Mouse (Mus musculus): ENCODE results near the gene Osbpl10. TPM values are rescaled to one million over a fixed set of nuclear protein-coding genes. Genes with fewer than 3 reads are reported as not detected.
A peak's percentile ranks its signal among the peaks of the same experiment; 100 is the strongest.

Gene Osbpl10
- polyA plus RNA-seq, 1 experiment: 27.5 TPM

DNA sequence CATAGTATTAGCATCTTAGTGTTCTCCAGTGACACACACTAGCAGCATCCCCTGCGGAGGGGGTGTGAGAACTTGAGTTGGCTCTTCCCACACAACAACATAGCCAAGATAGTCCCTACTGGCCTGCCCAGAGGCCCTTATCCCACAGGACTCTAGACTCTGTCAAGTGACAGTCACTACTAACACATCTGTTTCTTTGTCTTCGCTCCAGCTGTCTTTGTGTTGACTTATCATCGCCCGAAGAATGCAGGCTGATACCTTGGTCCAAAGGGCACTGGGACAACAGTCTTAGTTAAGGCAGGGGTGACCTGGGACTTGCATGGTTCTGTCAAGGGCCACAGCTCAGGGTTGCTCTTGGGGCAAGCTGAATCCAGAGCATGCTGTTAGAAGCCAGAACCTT lies 16.9 kb downstream of the Osbpl10 start:
- Histone ChIP-seq H3K36me3 (ENCODE audit: control insufficient read depth, insufficient read depth, low read length) (0 out of 2 replicates have a peak, but pooled peaks cover 1% of the 10 kb centered on the region), H3K4me3 (ENCODE audit: low read depth, low read length) (no peak overlapping the region), H3K27me3 (ENCODE audit: control insufficient read depth, insufficient read depth, low read length) (no peaks in the 10 kb centered on the region), H3K27ac (ENCODE audit: insufficient read depth, low read depth, low read length) (no peak overlapping the region), H3K4me1 (ENCODE audit: control insufficient read depth, insufficient read depth, insufficient read length, low read length) (peaks cover 26% of the 10 kb centered on the region)
- WGBS: 32% methylated on average over 4 of the region's 4 CpGs
- no peak for TF ChIP-seq POLR2A (IDR thresholded peaks at IDR 0.05; ENCODE audit: low read depth, low read length)
- no peak for TF ChIP-seq CTCF (IDR thresholded peaks at IDR 0.05; ENCODE audit: extremely low read depth, insufficient read length, insufficient replicate concordance, low read depth, low read length)

DNA sequence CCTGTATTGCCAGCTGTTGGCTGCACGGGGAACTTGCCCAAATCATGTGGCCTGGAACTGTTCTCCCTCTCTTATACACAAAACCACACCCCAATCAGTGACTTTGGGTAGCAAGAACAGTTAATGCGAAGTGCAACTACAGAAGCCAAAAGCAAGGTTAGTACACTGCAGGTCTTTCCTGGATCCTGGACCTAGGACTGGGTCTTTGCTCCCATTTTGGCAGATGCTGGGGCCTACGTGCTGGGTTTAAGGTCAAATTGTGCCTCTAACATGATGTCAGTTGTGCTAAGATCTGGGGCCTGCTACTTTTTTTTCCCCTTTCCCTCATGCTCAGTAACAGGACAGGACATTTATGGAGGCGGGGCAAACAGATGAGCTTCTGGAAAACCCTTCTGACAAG lies 17.3 kb downstream of the Osbpl10 start:
- H3K4me1 ChIP-seq (ENCODE audit: control insufficient read depth, insufficient read depth, insufficient read length, low read length): peaks cover 26% of the 10 kb centered on the region
- TF ChIP-seq CTCF (IDR thresholded peaks at IDR 0.05; ENCODE audit: extremely low read depth, insufficient read length, insufficient replicate concordance, low read depth, low read length) (no peak), POLR2A (IDR thresholded peaks at IDR 0.05; ENCODE audit: low read depth, low read length) (no peak)
- H3K4me3 ChIP-seq (ENCODE audit: low read depth, low read length): no peak overlapping the region
- H3K27ac ChIP-seq (ENCODE audit: insufficient read depth, low read depth, low read length): no peak overlapping the region
- 0 out of 2 replicates have a peak, but pooled peaks cover 1% of the 10 kb centered on the region for H3K36me3 ChIP-seq (ENCODE audit: control insufficient read depth, insufficient read depth, low read length)
- H3K27me3 ChIP-seq (ENCODE audit: control insufficient read depth, insufficient read depth, low read length): no peaks in the 10 kb centered on the region
- 77% methylated on average over 4 of the region's 4 CpGs for WGBS

DNA sequence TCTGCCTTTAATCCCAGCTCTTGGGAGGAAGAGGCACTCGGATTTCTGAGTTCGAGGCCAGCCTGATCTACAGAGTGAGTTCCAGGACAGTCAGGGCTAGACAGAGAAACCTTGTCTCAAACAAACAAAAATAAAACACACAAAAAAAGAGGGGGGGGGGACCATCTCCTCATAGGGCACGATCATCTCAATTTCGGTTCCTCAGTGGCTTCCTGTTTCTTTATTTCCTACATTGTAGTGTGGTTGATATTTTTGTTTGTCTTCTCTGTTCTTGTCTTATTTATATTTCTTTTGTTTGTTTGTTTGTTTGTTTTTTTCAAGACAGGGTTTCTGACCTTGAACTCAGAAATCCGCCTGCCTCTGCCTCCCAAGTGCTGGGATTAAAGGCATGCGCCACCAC lies 18.1 kb downstream of the Osbpl10 start:
- 92% methylated on average over 6 of the region's 6 CpGs for WGBS
- Histone ChIP-seq H3K36me3 (ENCODE audit: control insufficient read depth, insufficient read depth, low read length) (0 out of 2 replicates have a peak, but pooled peaks cover 1% of the 10 kb centered on the region), H3K27ac (ENCODE audit: insufficient read depth, low read depth, low read length) (no peak overlapping the region), H3K4me1 (ENCODE audit: control insufficient read depth, insufficient read depth, insufficient read length, low read length) (peaks cover 26% of the 10 kb centered on the region), H3K27me3 (ENCODE audit: control insufficient read depth, insufficient read depth, low read length) (no peaks in the 10 kb centered on the region), H3K4me3 (ENCODE audit: low read depth, low read length) (no peak overlapping the region)
- TF ChIP-seq CTCF (IDR thresholded peaks at IDR 0.05; ENCODE audit: extremely low read depth, insufficient read length, insufficient replicate concordance, low read depth, low read length) (no peak), POLR2A (IDR thresholded peaks at IDR 0.05; ENCODE audit: low read depth, low read length) (no peak)

DNA sequence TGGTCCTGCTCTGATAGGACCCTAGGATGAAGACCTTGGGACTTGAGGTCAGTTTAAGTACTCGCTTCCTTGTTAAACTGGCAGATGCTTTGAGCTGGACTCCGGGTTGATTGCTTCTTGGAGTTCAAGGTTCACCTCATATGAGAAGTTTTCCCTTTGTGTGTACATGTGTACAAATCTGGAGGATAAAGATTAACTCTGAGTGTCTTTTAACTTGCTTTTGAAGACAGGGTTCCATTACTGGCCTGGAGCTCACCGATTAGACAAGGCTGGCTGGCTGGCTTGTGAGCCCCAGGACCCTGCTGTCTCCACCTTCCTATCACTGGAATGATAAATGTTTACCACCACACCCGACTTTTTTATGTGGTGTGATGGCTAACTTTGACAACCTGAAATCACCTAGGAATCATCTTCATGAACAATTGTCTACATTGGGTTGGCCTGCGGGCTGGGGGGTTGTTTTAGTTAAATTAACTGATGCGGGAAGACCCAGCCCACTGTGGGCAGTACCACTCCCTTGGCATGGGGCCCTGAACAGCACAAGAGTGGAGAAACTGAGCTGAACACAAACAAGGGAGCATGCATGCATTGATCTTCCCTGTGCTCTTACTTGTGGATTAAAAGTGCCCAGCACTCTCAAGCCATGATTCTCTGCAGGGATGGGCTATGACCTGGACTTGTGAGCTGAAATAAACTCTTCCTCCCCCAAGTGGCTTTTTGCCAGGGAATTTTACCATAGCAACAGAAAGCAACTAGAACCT lies 20.8 kb downstream of the Osbpl10 start:
- no peaks in the 10 kb centered on the region for H3K36me3 ChIP-seq (ENCODE audit: control insufficient read depth, insufficient read depth, low read length)
- WGBS: 44% methylated on average over 6 of the region's 6 CpGs
- no peaks in the 10 kb centered on the region for H3K27me3 ChIP-seq (ENCODE audit: control insufficient read depth, insufficient read depth, low read length)
- H3K4me1 ChIP-seq (ENCODE audit: control insufficient read depth, insufficient read depth, insufficient read length, low read length): peaks cover 26% of the 10 kb centered on the region
- H3K27ac ChIP-seq (ENCODE audit: insufficient read depth, low read depth, low read length): peak overlapping the region; percentile 78
- TF ChIP-seq CTCF (IDR thresholded peaks at IDR 0.05; ENCODE audit: extremely low read depth, insufficient read length, insufficient replicate concordance, low read depth, low read length) (no peak), POLR2A (IDR thresholded peaks at IDR 0.05; ENCODE audit: low read depth, low read length) (no peak)
- H3K4me3 ChIP-seq (ENCODE audit: low read depth, low read length): no peak overlapping the region

DNA sequence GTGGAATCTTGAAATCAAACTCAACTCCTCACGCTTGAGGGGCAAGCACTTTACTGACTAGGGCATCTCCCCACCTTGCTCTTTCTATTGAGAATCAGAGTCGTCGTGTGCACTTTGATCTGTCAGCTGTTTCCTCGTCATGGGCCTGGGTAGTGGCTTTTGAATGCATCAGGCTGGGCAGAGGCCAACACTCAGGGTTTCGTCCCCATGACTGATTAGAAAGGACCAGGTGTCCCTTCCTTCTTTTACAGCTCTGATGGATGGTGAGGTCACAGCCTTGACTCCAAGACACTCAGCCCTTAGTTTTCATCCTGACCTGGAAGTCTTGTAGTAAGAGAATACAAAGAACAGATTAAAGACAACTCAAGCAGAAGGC lies 21.4 kb downstream of the Osbpl10 start:
- TF ChIP-seq POLR2A (IDR thresholded peaks at IDR 0.05; ENCODE audit: low read depth, low read length): no peak
- TF ChIP-seq CTCF (IDR thresholded peaks at IDR 0.05; ENCODE audit: extremely low read depth, insufficient read length, insufficient replicate concordance, low read depth, low read length): no peak
- no peaks in the 10 kb centered on the region for H3K36me3 ChIP-seq (ENCODE audit: control insufficient read depth, insufficient read depth, low read length)
- H3K27me3 ChIP-seq (ENCODE audit: control insufficient read depth, insufficient read depth, low read length): no peaks in the 10 kb centered on the region
- 27% methylated on average over 5 of the region's 5 CpGs for WGBS
- H3K4me1 ChIP-seq (ENCODE audit: control insufficient read depth, insufficient read depth, insufficient read length, low read length): peaks cover 24% of the 10 kb centered on the region
- H3K27ac ChIP-seq (ENCODE audit: insufficient read depth, low read depth, low read length): peak overlapping the region; percentile 78
- no peak overlapping the region for H3K4me3 ChIP-seq (ENCODE audit: low read depth, low read length)

DNA sequence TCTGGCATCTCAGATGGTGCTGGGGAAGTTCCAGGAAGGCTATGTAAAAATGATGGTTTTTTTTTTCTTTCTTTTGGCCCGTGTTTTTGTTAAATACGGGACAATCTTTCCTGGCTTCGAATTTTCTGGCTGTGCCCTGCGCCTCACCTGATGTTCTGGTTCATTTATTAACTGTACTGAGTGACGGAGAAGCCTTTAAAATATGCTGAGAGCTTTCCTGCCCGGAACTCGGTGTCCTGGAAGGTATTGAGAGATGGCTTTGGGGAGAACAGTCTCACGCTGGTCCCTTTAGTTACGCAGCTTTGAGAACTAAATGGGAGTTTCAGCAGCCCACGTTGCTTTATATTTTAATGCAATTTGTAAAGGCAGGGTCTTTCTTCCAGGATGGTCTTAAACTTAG lies 27.1 kb downstream of the Osbpl10 start:
- no peak overlapping the region for H3K27ac ChIP-seq (ENCODE audit: insufficient read depth, low read depth, low read length)
- H3K27me3 ChIP-seq (ENCODE audit: control insufficient read depth, insufficient read depth, low read length): no peaks in the 10 kb centered on the region
- no peaks in the 10 kb centered on the region; the same call in 1 of the 2 replicates for H3K4me1 ChIP-seq (ENCODE audit: control insufficient read depth, insufficient read depth, insufficient read length, low read length)
- no peaks in the 10 kb centered on the region for H3K36me3 ChIP-seq (ENCODE audit: control insufficient read depth, insufficient read depth, low read length)
- no peak for TF ChIP-seq POLR2A (IDR thresholded peaks at IDR 0.05; ENCODE audit: low read depth, low read length)
- TF ChIP-seq CTCF (IDR thresholded peaks at IDR 0.05; ENCODE audit: extremely low read depth, insufficient read length, insufficient replicate concordance, low read depth, low read length): no peak
- 86% methylated on average over 10 of the region's 10 CpGs for WGBS
- H3K4me3 ChIP-seq (ENCODE audit: low read depth, low read length): no peak overlapping the region

DNA sequence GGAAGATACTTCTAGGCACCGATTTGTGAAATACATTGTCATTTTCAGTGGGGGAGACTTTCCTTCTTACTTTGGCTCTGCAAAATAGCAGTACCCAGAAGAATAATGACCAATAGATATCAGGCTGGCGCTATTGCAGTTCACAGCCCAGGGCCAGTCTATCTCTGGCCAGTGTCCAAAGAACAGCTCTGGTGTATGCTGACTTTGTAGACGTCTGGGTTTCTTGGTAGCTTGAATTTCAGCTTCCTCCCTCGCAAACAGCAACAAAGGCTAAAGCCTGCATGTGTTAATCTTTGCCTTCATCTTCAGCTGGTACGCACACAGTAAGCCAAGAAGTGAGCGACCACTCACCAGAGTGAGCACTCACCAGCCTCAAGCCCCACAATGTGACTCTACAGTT lies 29.4 kb downstream of the Osbpl10 start:
- Histone ChIP-seq H3K27ac (ENCODE audit: insufficient read depth, low read depth, low read length) (no peak overlapping the region), H3K36me3 (ENCODE audit: control insufficient read depth, insufficient read depth, low read length) (no peaks in the 10 kb centered on the region), H3K27me3 (ENCODE audit: control insufficient read depth, insufficient read depth, low read length) (no peaks in the 10 kb centered on the region), H3K4me1 (ENCODE audit: control insufficient read depth, insufficient read depth, insufficient read length, low read length) (no peaks in the 10 kb centered on the region), H3K4me3 (ENCODE audit: low read depth, low read length) (no peak overlapping the region)
- TF ChIP-seq CTCF (IDR thresholded peaks at IDR 0.05; ENCODE audit: extremely low read depth, insufficient read length, insufficient replicate concordance, low read depth, low read length) (no peak), POLR2A (IDR thresholded peaks at IDR 0.05; ENCODE audit: low read depth, low read length) (no peak)
- WGBS: 64% methylated on average over 6 of the region's 6 CpGs

All from small intestine, adult 2 months (tissue).